Mouse (Mus musculus) erythroblast, embryonic 14.5 days (primary cell): Measurements from ENCODE around the gene Ccr8.

Source experiments
- GATA1 ChIP-seq: IDR thresholded peaks from 2 replicates; pipeline ENCODE4 v1.6.1; 2012; ENCODE audit warnings: low read length, inconsistent platforms, mixed read lengths
- TAL1 ChIP-seq: IDR thresholded peaks from 3 replicates; pipeline ENCODE4 v1.6.1; 2012; ENCODE audit warnings: low read length, inconsistent platforms, mixed read lengths

- TF ChIP-seq GATA1 = no peak
- TF ChIP-seq TAL1 = no peak
Measured at GRCm38 (mm10) chr9:120048495-120048894, 43.4 kb upstream of the Ccr8 start.
